Mouse (Mus musculus) heart, postnatal 0 days (tissue): Measurements from ENCODE around the gene Tifa. TPM values are rescaled to one million over a fixed set of nuclear protein-coding genes. Genes with fewer than 3 reads are reported as not detected.
A peak's percentile ranks its signal among the peaks of the same experiment; 100 is the strongest.

Source experiments
- ATAC-seq: fragments of 200-750 bp; cut with Nextera tagmentation; 2 replicates; pipeline ENCODE4 v1.8.0; 2017; ENCODE audit warnings: low read depth, moderate number of reproducible peaks, moderate library complexity; ENCODE audit not compliant: insufficient read depth
- DNase-seq: peaks from one replicate; pipeline ENCODE4 v3.0.0-alpha.2; 2016; ENCODE audit warnings: low spot score
- H3K27ac ChIP-seq: fragments of 300-500 bp; sonication (generic); 2 replicates; pipeline ENCODE4 v1.5.1; 2014; ENCODE audit warnings: low read depth, mild to moderate bottlenecking
- H3K27me3 ChIP-seq: fragments of 300-500 bp; sonication (generic); 2 replicates; pipeline ENCODE4 v1.6.1; 2014; ENCODE audit warnings: low read length, mixed read lengths; ENCODE audit not compliant: control insufficient read depth, insufficient read depth
- H3K36me3 ChIP-seq: fragments of 300-500 bp; sonication (generic); replicated peaks from 2 replicates; pipeline ENCODE4 v1.6.1; 2014; ENCODE audit warnings: low read length, mixed read lengths; ENCODE audit not compliant: control insufficient read depth, insufficient read depth
- H3K4me1 ChIP-seq: fragments of 300-500 bp; sonication (generic); 2 replicates; pipeline ENCODE4 v1.6.1; 2014; ENCODE audit warnings: antibody characterized with exemption; ENCODE audit not compliant: control insufficient read depth, insufficient read depth
- H3K4me2 ChIP-seq: fragments of 300-500 bp; sonication (generic); 2 replicates; pipeline ENCODE4 v1.6.1; 2014; ENCODE audit warnings: low read depth, mild to moderate bottlenecking, low read length, moderate library complexity
- H3K4me3 ChIP-seq: fragments of 300-500 bp; sonication (generic); 2 replicates; pipeline ENCODE4 v1.5.1; 2014; ENCODE audit warnings: low read depth, low read length
- H3K9ac ChIP-seq: fragments of 300-500 bp; sonication (generic); replicated peaks from 2 replicates; pipeline ENCODE4 v1.6.1; 2014; ENCODE audit warnings: low read depth, low read length, mixed read lengths
- H3K9me3 ChIP-seq: fragments of 300-500 bp; sonication (generic); replicated peaks from 2 replicates; pipeline ENCODE4 v1.6.1; 2016; ENCODE audit warnings: low read length; ENCODE audit not compliant: control insufficient read depth
- CTCF ChIP-seq: IDR thresholded peaks from 2 replicates; pipeline ENCODE4 v1.5.1; 2016; ENCODE audit warnings: antibody characterized with exemption, control low read depth, low read depth
- EP300 ChIP-seq: IDR thresholded peaks from 2 replicates; pipeline ENCODE4 v1.6.1; 2016; ENCODE audit warnings: antibody characterized with exemption, low read depth
- WGBS: fragments of 180-500 bp; shearing (Covaris S2); extraction: QIAGEN DNeasy Blood & Tissue Kit; methylation state at CpG from one replicate; pipeline ENCODE4 v1.1.7; 2014; 5-methylcytosine and 5-hydroxymethylcytosine counted together
- polyA plus RNA-seq: library from polyadenylated mRNA; unstranded; fragments of >200 nt; fragmentation: Nextera tagmentation; extraction: Ambion mirVana; gene quantifications from 2 replicates; pipeline ENCODE4 v1.2.1, GENCODE M21; 2015
- total RNA-seq: library from RNA; depleted of rRNA; stranded (reverse); fragments of >200 nt; gene quantifications from 2 replicates; pipeline ENCODE4 v1.2.3, GENCODE M21; 2014; ENCODE audit warnings: low replicate concordance

The Tifa gene
- total and polyA plus RNA-seq, 2 experiments from 2014 or later: 1.4 to 2.6 TPM

DNA sequence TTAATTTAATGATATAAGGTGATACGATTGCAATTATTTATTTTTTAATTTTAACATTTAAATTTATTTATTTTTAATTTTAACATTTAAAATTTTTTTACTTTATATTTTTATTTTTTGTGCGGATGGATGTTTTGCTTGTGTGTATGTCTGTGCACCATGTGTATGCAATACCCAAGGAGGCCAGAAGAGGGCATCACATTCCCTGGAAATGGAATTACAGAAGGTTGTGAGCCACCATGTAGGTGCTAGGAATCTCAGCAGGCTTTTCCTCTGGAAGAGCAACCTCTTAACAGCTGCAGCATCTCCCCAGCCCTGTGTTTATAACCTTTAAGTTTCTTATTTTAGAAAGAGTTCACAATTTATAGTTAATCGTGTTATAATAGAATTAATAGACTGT is 6.2 kb downstream of the Tifa start:
- ATAC-seq: no peak

DNA sequence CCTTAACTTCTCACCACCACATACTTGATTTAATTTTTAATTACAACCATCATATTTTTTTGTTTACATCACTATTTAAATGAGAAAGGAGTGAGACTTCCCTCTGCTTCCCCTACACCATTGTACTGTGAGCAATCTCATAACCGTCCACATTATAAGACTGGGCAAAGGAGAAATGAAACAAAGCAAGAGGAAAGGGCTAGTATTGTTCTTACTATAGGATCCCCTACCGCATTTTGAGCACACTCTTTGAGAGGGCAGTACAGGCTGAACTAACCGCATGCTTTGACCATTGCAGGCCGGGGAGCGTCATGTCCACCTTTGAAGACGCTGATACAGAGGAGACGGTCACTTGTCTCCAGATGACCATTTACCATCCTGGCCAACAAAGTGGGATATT is 6.7 kb downstream of the Tifa start:
- Histone ChIP-seq H3K4me3 (no peak overlapping the region), H3K9me3 (no peaks in the 10 kb centered on the region), H3K27ac (no peak overlapping the region), H3K9ac (no peak overlapping the region), H3K4me2 (no peak overlapping the region), H3K4me1 (no peaks in the 10 kb centered on the region), H3K27me3 (peaks cover 3% of the 10 kb centered on the region; the same call in 1 of the 2 replicates), H3K36me3 (no peaks in the 10 kb centered on the region; the same call in 1 of the 2 replicates)
- WGBS: 96% methylated on average over 7 of the region's 7 CpGs
- TF ChIP-seq CTCF: no peak
- TF ChIP-seq EP300: no peak
- no peak for ATAC-seq
- DNase-seq: no peak

More for the DNA sequence above, 6.2 kb downstream of the Tifa start:
- H3K27ac ChIP-seq: no peak overlapping the region
- no peaks in the 10 kb centered on the region for H3K4me1 ChIP-seq
- WGBS: 95% methylated on average over 3 of the region's 3 CpGs
- no peak overlapping the region for H3K4me2 ChIP-seq
- H3K27me3 ChIP-seq: peaks cover 3% of the 10 kb centered on the region; the same call in 1 of the 2 replicates
- TF ChIP-seq CTCF (no peak), EP300 (no peak)
- DNase-seq: no peak
- H3K9ac ChIP-seq: no peak overlapping the region
- H3K4me3 ChIP-seq: no peak overlapping the region
- no peaks in the 10 kb centered on the region; the same call in 1 of the 2 replicates for H3K36me3 ChIP-seq
- H3K9me3 ChIP-seq: no peaks in the 10 kb centered on the region

DNA sequence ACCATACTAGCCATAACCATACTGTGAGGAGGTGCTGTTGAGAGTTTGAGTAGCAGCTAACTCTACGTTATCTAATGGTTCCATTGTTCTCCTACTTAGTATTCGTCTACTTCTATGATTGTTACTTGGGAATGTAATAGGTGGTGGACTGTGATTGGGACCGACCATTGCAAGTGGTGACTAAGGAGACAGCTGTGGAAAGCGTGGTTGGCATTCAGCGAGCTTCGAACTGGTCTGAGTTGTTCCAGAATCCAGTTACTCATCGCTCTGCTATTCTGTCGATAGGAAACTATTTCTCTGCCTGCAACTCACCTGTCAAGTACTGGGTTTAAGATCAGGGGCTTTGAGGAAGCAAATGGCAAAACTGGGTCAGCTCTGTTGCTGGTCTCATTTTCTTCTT is 11.6 kb downstream of the Tifa start:
- no peaks in the 10 kb centered on the region for H3K4me1 ChIP-seq
- no peaks in the 10 kb centered on the region for H3K9me3 ChIP-seq
- WGBS: 84% methylated on average over 8 of the region's 8 CpGs
- H3K4me3 ChIP-seq: no peak overlapping the region
- no peak overlapping the region for H3K27ac ChIP-seq
- H3K36me3 ChIP-seq: no peaks in the 10 kb centered on the region; the same call in none of the 2 replicates
- no peak overlapping the region for H3K4me2 ChIP-seq
- H3K27me3 ChIP-seq: no peaks in the 10 kb centered on the region
- no peak overlapping the region for H3K9ac ChIP-seq
- DNase-seq (no peak), ATAC-seq (no peak)
- TF ChIP-seq CTCF (no peak), EP300 (no peak)

DNA sequence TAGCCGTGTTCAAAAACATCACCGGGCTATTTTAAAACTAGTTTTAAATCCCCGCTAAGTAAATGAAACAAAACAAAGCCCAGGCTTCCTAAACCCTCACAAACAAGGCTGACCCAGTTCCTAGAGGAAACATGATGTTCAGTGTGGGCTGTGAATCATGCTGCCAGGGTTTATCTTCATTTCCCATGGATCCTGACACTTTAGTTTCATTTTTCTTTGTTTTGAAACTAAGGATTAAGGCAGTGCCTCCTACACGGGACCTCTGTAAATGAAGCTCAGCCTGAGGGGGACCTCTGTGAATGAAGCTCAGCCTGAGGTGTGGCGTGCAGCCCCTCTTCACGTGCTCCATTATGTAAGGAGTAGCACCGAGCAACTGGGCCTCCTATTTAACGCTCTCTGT is 13.2 kb downstream of the Tifa start:
- peaks cover 5% of the 10 kb centered on the region; the same call in 1 of the 2 replicates for H3K36me3 ChIP-seq
- no peak for ATAC-seq
- DNase-seq: no peak
- H3K9me3 ChIP-seq: no peaks in the 10 kb centered on the region
- peak overlapping the region; percentile 8; the same call in 1 of the 2 replicates for H3K4me2 ChIP-seq
- TF ChIP-seq CTCF: no peak
- TF ChIP-seq EP300: no peak
- no peaks in the 10 kb centered on the region for H3K27me3 ChIP-seq
- H3K9ac ChIP-seq: no peak overlapping the region
- no peak overlapping the region for H3K27ac ChIP-seq
- 43% methylated on average over 8 of the region's 8 CpGs for WGBS
- H3K4me3 ChIP-seq: no peak overlapping the region
- no peaks in the 10 kb centered on the region for H3K4me1 ChIP-seq

DNA sequence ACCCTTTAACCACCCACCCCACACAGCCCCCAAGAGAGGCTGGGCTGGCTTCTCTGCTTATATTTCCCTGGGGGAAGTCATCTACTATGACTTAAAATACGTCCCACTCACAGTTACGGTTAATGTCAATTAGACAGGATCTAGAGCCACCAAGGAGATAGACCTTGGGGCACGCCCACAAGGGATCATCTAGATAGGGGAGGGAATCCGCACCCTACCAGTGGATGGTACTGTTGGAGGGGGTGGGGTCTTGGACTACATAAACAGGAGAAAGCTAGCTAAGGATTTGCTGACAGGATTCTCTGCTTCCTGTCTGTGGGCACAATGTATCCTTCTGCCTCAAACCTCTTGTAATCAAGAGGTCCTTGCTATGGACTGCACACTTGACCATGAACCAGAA is 14.8 kb downstream of the Tifa start:
- Histone ChIP-seq H3K9ac (no peak overlapping the region), H3K9me3 (no peaks in the 10 kb centered on the region), H3K4me2 (no peak overlapping the region), H3K4me3 (no peak overlapping the region), H3K27ac (no peak overlapping the region), H3K4me1 (no peaks in the 10 kb centered on the region), H3K36me3 (peaks cover 20% of the 10 kb centered on the region), H3K27me3 (no peaks in the 10 kb centered on the region)
- 77% methylated on average over 4 of the region's 4 CpGs for WGBS
- TF ChIP-seq EP300 (no peak), CTCF (no peak)
- DNase-seq (no peak), ATAC-seq (no peak)

DNA sequence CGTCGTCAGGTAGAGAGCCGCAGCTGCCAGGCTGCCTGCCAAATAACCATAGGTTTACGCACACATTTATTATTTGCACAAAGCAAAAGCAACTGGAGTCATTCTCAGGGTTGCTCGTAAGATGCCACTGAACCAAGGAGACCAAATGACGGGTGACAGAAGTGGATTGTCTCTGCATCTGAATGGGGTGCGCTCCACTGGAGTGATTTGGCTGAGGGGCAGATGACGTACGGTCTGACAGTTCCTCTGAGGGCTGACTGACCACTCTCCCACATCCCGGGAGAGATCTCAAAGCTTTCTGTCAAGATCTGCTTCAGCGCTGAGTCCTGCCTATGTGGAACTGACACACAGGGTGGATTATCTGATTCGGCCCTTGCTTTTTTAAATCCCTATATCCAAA is 15.5 kb downstream of the Tifa start:
- ATAC-seq (no peak), DNase-seq (no peak)
- H3K9ac ChIP-seq: no peak overlapping the region
- H3K9me3 ChIP-seq: no peaks in the 10 kb centered on the region
- no peak overlapping the region for H3K4me3 ChIP-seq
- H3K27ac ChIP-seq: no peak overlapping the region
- peaks cover 24% of the 10 kb centered on the region for H3K36me3 ChIP-seq
- WGBS: 82% methylated on average over 12 of the region's 12 CpGs
- no peaks in the 10 kb centered on the region for H3K27me3 ChIP-seq
- TF ChIP-seq EP300 (no peak), CTCF (no peak)
- no peak overlapping the region for H3K4me2 ChIP-seq
- no peaks in the 10 kb centered on the region for H3K4me1 ChIP-seq
